Mouse (Mus musculus) adipocyte (in vitro differentiated cells): ENCODE measurements around the gene Mat2a.

ENCODE experiments used
- DNase-seq: peaks from one replicate; pipeline ENCODE4 v3.0.0-alpha.2; 2016; ENCODE audit warnings: low spot score

Gene Mat2a

GRCm38 (mm10) chr6:72415964-72416772, 23.2 kb downstream of the Mat2a start:
- no peak for DNase-seq

GRCm38 (mm10) chr6:72415181-72415580, 24.2 kb downstream of the Mat2a start:
- DNase-seq: no peak

DNA sequence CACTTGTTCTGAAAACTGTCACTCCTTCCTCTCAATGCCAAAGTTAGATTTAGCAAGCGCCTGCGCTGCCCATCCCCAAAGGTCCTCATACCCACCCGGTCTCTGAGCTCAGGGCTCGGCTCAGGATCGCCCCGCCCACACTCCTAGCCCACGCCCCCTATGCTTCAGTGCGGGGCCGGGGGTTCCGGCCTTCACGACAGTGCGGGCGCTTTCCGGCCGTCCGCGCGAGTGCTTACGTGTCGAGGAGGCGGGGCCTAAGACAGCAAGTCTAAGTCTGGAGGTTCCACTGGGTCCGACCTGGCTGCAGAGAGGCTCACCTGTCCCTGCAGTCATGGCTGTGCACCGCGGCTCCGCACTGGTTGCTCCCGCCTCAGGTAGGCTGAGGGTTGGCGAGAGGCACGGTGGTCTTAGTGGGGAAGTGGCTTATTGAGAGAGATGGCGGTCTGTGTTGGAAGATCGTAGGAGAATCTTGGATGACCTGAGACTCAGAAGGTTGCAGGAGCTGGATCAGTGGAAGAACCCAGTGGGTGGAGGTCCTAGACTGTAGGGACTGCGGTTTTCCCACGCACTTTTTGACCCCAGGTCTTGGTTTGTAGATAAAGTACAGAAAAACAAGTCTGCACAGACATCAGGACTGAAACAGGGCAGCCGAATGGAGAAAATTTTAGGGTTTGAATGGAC, 25.1 kb downstream of the Mat2a start, which contains the start of gene Ggcx:
Ggcx (plus strand) TSS at position 233 of the 681 bp plus-strand sequence.
- DNase-seq: peak; percentile 95

- DNase-seq: no peak
These were observed 28.8 kb downstream of the Mat2a start for GRCm38 (mm10) chr6:72410518-72410917.

DNA sequence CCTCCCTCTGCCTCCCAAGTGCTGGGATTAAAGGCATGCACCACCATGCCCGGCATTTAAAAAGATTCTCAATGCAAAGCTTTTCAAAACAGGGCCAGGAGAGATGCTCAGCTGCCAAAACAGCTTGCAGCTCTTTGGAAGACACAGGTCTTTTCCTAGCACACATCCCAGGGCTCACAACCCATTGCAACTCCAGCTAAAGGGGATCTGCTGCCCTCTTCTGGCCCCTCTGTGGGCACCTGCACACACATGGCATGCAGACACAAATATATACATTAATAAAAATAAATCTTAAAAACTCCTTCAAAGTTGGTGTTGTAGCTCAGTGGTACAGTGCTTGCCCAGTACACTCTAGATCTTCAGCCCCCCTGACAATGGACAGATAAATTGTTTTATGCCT, 29.4 kb downstream of the Mat2a start:
- DNase-seq: no peak

GRCm38 (mm10) chr6:72409567-72409966, 29.8 kb downstream of the Mat2a start:
- DNase-seq: peak; percentile 86

DNA sequence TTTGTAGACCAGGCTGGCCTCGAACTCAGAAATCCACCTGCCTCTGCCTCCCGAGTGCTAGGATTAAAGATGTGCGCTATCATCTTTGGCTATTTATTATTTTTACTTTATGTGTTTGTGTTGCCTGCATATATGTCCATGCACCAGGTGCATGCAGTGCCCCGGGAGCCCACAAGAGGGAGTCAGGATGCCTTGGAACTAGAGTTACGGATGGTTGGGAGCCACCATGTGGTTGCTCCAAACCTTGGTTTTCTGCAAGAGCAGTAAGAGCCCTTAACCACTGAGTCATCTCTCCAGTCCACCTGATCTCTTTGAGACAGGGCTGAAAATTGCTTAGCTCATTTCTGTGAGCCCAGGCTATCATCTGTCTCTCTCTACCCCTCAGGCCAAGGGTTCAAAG, 32.2 kb downstream of the Mat2a start:
- peak; percentile 93 for DNase-seq

GRCm38 (mm10) chr6:72405356-72405755, 34.0 kb downstream of the Mat2a start:
- DNase-seq: no peak

- DNase-seq: peak; percentile 85
These were observed 37.5 kb downstream of the Mat2a start for GRCm38 (mm10) chr6:72401875-72402274.

DNA sequence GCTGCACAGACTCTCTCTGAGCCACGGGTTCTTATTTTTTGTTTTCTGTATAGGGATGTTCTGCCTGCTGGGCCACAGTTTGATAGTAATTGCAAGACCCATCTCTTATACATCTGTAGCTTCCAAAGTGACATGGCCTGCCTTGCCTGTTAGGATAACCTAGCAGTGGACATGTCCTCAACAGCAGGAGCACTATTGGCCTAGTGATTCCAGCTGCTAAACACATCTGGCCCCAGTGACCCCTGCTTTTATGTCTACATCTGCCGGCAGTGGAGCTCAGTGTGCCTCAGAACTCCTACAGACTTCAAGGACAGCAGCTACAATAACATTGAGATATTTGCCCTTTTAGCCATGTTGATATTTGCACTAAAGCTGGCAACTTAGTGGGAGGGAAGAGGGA, 39.4 kb downstream of the Mat2a start:
- no peak for DNase-seq

- no peak for DNase-seq
These were observed 42.5 kb downstream of the Mat2a start for GRCm38 (mm10) chr6:72396837-72397251.

DNA sequence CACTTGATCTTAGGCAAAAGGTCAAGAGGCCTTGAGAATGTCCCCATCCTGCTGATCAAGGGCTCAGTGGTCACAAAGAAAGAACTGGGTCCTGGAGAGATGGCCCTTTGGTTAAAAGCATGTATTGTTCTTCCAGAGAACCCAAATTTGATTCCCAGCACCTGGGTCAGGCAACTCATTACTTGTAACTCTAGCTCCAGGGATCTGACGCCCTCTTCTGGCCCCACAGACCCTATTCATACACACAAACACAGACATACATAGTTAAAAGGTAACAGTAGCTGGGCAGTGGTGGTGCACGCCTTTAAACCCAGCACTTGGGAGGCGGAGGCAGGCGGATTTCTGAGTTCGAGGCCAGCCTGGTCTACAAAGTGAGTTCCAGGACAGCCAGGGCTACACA, 47.0 kb downstream of the Mat2a start:
- no peak for DNase-seq

DNA sequence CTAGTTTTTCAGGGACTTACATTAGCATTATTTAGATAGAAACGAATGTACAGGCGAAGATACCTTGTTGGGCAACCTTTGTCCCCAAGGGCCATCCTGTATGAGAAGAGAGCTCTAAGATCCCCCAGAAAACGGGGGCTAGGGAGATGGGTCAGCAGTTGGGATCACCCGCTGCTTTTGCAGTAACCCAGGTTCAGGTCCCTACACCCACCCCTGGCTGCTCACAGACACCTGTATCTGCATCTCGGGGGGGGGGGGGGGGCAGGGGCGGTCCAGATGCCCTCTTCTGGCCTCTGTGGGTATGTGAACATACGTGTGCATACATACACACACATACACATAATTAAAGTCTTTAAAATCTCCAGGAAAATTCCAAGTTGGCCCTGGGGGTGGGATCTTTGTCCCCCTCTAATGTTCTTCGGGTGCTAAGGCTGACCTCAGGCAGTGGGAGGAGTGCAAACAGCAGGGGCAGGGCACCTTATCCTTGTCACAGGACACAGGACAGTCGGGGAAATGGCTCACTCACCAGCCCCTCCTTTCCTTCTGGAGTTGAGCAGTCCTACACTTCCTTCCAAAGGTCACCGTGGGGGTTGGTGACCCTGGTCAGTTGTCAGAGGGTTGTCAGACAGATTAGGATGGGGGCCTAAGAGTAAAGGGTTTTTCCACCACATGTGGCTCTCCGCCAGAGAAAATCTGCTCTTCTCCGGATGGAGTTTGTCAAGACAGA, 48.4 kb downstream of the Mat2a start:
- DNase-seq: peak; percentile 72

DNA sequence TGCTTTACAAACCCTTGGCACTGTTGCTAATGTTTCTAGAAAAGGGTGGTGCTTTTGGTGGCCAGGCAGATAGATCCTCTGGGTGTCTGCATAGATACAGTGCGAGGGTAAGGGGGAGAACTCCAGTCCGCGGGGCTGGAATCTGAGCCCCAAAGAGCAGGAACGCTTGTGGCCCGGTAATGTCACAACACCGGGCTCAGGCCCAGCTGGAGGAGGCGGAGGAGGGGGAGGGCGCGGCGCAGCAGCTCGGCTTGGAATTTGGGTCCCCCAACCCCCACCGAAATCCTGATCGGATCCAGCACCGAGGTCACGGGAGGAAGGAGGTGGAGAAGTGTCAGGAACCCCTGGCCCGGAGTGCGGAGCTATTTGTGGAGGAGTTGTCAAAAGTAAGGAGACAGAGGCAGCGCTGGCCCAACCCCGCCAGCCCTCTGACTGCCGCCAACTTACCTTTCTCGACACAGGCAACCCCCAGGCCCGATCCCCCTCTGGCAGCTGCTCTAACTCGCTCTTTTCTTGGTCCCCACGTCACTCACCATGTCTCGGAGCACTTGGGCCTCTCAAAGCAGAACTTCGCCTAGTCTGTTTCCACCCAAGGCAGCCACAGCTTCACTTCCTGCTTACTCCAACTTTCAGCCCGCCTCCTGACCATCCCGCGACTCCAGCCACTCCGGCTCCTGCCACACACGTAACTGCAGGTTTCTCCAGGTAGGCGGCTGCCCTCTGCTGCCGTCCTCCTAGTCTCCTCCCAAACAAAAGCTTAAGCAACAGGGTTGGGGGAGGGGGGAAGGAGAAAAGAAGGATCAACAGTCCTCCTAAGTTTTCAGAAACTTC, 49.2 kb downstream of the Mat2a start, which contains the start of gene Vamp8:
Vamp8 (minus strand) TSS at position 763 of the 831 bp plus-strand sequence.
- peak; percentile 93 for DNase-seq

GRCm38 (mm10) chr6:72389471-72389940, 49.9 kb downstream of the Mat2a start:
- DNase-seq: no peak

DNA sequence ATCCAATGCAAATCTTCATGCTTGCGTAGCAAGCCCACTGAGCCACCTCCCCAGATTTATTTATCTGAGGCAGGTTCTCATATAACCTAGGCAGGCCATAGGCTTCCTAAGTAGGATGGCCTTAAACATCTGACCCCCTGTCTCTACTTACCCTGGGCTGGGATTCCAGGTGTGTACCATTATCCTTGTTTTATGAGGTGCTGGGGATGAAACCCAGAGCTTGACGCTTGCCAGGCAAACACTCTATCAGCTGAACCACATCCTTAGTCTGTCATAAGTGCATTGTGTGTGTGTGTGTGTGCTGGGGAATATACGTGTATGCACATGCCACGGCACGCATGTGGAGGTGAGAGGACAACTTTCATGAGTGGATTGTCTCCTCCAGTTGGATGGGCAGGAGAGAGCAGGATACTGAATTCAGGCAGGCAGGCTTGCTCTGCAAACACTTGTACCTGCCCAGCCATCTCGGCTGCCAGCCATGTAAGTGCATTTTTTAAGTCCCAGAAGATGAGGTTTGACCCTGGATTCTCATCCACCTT, 50.5 kb downstream of the Mat2a start:
- DNase-seq: no peak

- DNase-seq: no peak
These were observed 51.1 kb downstream of the Mat2a start for GRCm38 (mm10) chr6:72388266-72388665.

- no peak for DNase-seq
These were observed 51.5 kb downstream of the Mat2a start for GRCm38 (mm10) chr6:72387816-72388215.

GRCm38 (mm10) chr6:72386561-72386960, 52.8 kb downstream of the Mat2a start:
- DNase-seq: no peak

DNA sequence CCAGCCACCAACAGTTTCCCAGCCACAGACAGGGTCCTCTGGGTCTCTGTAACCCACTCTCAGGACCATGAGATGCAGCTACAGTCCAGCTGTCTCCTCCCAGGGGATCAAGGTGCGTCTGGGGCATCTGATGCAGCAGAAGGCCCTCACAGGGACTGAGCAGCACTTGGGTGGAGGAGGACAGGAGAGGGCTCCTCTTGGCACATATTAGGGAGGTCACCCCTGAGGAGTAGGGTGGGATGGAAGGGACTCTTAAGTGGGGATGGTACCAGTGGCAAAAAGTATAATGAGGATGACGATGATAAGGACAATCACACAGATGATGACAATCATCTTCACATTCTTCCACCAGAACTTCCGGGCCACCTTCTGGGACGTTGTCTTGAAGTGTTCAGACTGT, 54.1 kb downstream of the Mat2a start:
- DNase-seq: no peak

DNA sequence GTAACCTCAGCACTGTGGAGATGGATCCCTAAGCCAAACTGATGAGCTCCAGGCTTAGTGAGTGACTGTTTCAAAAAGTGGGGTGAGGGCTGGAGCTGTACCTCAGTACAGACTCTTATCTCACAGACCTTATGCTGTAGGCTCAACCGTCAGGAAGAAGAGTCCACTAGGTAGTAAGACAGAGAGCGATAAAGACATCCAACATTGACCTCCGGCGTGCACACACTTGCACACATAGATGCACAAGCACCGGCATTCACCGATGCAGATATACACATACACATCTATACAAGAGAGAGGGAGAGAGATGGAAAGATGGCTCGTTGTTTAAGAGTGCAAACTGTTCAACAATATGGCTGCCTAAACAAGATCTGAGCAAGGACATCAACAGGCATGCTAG, 55.4 kb downstream of the Mat2a start:
- DNase-seq: no peak
